Mouse (Mus musculus) forebrain, embryonic 10.5 days (tissue): ENCODE measurements around the gene Bpifb9a. TPM values are rescaled to one million over a fixed set of nuclear protein-coding genes. Genes with fewer than 3 reads are reported as not detected.

Experiments used
- polyA plus RNA-seq: library from polyadenylated mRNA; unstranded; fragments of >200 nt; fragmentation: Nextera tagmentation; extraction: Ambion mirVana; gene quantifications from 2 replicates; pipeline ENCODE4 v1.2.1, GENCODE M21; 2016

Bpifb9a gene
- polyA plus RNA-seq, 1 experiment from 2014 or later: not detected

Other genes with a start within 250 kb of the Bpifb9a start
- gene Bpifa2, start 249.6 kb upstream of the Bpifb9a start, polyA plus RNA-seq: not detected in 2 replicates
- not detected in 2 replicates for gene Bpifa3, start 127.5 kb upstream of the Bpifb9a start, polyA plus RNA-seq
- gene Bpifa1, start 115.0 kb upstream of the Bpifb9a start, polyA plus RNA-seq: not detected in 2 replicates
- gene Bpifa5, start 95.2 kb upstream of the Bpifb9a start, polyA plus RNA-seq: not detected in 2 replicates
- not detected in 2 replicates for gene Bpifb1, start 67.0 kb upstream of the Bpifb9a start, polyA plus RNA-seq
- 0.18 and 0.33 TPM in 2 replicates for gene Bpifb5, start 34.1 kb upstream of the Bpifb9a start, polyA plus RNA-seq
- gene Bpifb9b, start 49.4 kb downstream of the Bpifb9a start, polyA plus RNA-seq: not detected in 2 replicates
- 13.0 and 14.9 TPM in 2 replicates for gene Cdk5rap1, start 115.2 kb downstream of the Bpifb9a start, polyA plus RNA-seq
- 2.5 TPM in 2 replicates for gene Snta1, start 150.2 kb downstream of the Bpifb9a start, polyA plus RNA-seq
- gene Cbfa2t2, start 178.6 kb downstream of the Bpifb9a start, polyA plus RNA-seq: 57.4 and 59.3 TPM in 2 replicates